Mouse (Mus musculus): ENCODE results near the gene Adh5. TPM values are rescaled to one million over a fixed set of nuclear protein-coding genes. Genes with fewer than 3 reads are reported as not detected.

The Adh5 gene
- polyA plus RNA-seq, 1 experiment from 2014 or later = 247 TPM

DNA sequence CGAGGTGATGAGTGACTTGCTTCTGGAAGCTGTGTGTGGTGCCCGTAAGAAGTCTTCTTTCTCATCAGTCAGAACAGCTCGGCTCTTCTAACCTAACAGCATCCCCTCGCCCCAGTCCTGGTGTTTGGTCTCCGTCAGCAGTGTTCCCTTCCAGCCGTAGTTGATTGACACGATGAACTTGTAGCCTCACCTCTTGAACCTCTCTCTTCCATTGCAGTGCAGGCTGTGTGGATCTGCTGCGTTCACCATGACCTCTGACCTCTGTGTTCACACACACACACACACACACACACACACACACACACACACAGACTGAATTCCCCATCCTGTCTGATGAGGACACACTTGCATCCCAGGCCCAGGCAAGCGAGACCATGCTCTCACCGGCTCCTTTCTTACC lies 9.3 kb downstream of the Adh5 start:
- DNase-seq = no peak
- no peaks in the 10 kb centered on the region for H3K9me3 ChIP-seq (ENCODE audit: low read length)
- peaks cover 63% of the 10 kb centered on the region for H3K36me3 ChIP-seq (replicated peaks; ENCODE audit: insufficient read depth, low read length)
- 75% methylated on average over 10 of the region's 10 CpGs for WGBS (ENCODE audit: insufficient replicate concordance)
- ATAC-seq = peak; percentile 29
- H3K4me2 ChIP-seq (ENCODE audit: low read depth, low read length) = no peak overlapping the region
- no peak overlapping the region for H3K27ac ChIP-seq (ENCODE audit: low read depth)
- no peaks in the 10 kb centered on the region for H3K4me1 ChIP-seq (ENCODE audit: insufficient read depth)
- H3K9ac ChIP-seq (replicated peaks) = no peak overlapping the region
- H3K4me3 ChIP-seq (ENCODE audit: low read depth, low read length) = no peak overlapping the region
- H3K27me3 ChIP-seq (ENCODE audit: insufficient read depth, low read length) = no peaks in the 10 kb centered on the region
- TF ChIP-seq CTCF (IDR thresholded peaks at IDR 0.05; ENCODE audit: low read depth) (no peak), EP300 (IDR thresholded peaks at IDR 0.05; ENCODE audit: low read depth) (no peak)

DNA sequence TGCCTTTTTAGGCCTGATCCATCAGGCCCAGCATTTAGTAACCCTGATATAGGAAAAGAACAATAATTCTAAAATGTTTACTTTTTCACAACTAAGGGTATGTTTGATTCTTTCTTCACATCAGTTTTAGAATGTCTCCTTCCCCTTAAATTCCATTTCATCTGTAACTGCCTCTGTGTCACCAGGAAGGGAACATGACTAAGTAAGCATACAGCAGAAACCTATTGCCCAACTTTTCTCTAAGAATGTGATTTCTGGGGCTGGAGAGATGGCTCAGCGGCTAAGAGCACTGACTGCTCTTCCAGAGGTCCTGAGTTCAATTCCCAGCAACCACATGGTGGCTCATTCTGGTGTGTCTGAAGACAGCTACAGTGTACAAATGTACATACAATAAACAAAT lies 11.3 kb downstream of the Adh5 start:
- H3K4me3 ChIP-seq (ENCODE audit: low read depth, low read length) = no peak overlapping the region
- no peaks in the 10 kb centered on the region for H3K27me3 ChIP-seq (ENCODE audit: insufficient read depth, low read length)
- ATAC-seq = no peak
- no peak overlapping the region for H3K4me2 ChIP-seq (ENCODE audit: low read depth, low read length)
- DNase-seq = no peak
- H3K4me1 ChIP-seq (ENCODE audit: insufficient read depth) = no peaks in the 10 kb centered on the region
- H3K9ac ChIP-seq (replicated peaks) = no peak overlapping the region
- 79% methylated on average over 1 of the region's 1 CpGs for WGBS (ENCODE audit: insufficient replicate concordance)
- H3K27ac ChIP-seq (ENCODE audit: low read depth) = no peak overlapping the region
- H3K36me3 ChIP-seq (replicated peaks; ENCODE audit: insufficient read depth, low read length) = peaks cover 73% of the 10 kb centered on the region
- H3K9me3 ChIP-seq (ENCODE audit: low read length) = no peaks in the 10 kb centered on the region
- no peak for TF ChIP-seq CTCF (IDR thresholded peaks at IDR 0.05; ENCODE audit: low read depth)
- no peak for TF ChIP-seq EP300 (IDR thresholded peaks at IDR 0.05; ENCODE audit: low read depth)

DNA sequence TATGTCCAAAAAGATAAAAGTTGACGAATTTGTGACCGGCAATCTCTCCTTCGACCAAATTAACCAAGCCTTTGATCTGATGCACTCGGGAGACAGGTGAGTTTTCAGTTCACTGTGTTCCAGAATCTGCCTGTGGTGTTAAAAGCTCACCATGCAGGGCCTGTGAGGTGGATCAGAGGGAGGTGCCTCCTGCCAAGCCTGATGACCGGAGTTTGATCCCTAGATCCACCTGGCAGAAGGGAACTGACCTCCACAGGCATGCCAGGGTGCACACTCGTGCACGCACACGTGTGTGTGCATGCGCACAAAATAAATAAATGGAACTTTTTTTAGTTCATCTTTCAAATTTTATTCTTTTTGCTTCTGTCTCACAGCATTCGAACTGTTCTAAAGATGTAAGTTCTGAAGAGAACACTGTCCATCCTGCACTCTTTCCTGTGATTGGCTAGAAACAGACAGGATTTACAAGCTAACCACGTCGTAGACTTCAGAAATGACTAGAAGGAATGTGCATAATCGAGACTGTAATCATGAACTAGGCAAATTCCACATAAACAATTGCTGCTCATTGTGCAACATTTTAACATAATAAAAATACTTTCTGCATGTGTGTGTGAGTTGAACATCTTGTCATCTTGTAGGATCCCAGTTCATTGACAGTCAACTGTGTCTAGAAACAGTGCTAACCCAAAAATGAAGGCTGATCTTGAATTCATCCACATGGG lies 12.0 kb downstream of the Adh5 start:
- 86% methylated on average over 13 of the region's 13 CpGs for WGBS (ENCODE audit: insufficient replicate concordance)
- H3K4me3 ChIP-seq (ENCODE audit: low read depth, low read length) = no peak overlapping the region
- H3K9me3 ChIP-seq (ENCODE audit: low read length) = no peaks in the 10 kb centered on the region
- TF ChIP-seq CTCF (IDR thresholded peaks at IDR 0.05; ENCODE audit: low read depth) = no peak
- no peak for DNase-seq
- H3K36me3 ChIP-seq (replicated peaks; ENCODE audit: insufficient read depth, low read length) = peaks cover 80% of the 10 kb centered on the region
- no peaks in the 10 kb centered on the region for H3K4me1 ChIP-seq (ENCODE audit: insufficient read depth)
- no peak overlapping the region for H3K27ac ChIP-seq (ENCODE audit: low read depth)
- no peak for ATAC-seq
- H3K4me2 ChIP-seq (ENCODE audit: low read depth, low read length) = no peak overlapping the region
- no peak overlapping the region for H3K9ac ChIP-seq (replicated peaks)
- H3K27me3 ChIP-seq (ENCODE audit: insufficient read depth, low read length) = no peaks in the 10 kb centered on the region

DNA sequence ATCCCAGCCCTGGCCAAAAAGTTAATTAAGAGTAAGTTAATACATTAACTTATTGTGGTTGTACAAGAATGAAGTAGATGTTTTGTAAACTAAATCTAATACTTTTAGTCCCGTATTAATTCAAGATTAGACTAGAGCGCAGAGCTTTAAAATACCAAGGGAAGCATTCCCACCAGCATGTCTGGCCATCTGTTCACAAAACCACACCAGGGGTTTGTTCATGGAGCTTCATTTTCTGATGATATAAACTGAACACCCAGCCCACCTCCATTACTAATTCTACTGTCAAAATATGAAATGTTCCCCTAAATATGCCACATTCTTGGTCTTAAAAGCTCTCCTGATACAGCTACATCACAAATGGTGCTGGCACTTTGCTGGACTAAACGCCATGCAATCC lies 15.5 kb downstream of the Adh5 start:
- TF ChIP-seq CTCF (IDR thresholded peaks at IDR 0.05; ENCODE audit: low read depth) = no peak
- no peak for TF ChIP-seq EP300 (IDR thresholded peaks at IDR 0.05; ENCODE audit: low read depth)
- H3K4me3 ChIP-seq (ENCODE audit: low read depth, low read length) = no peak overlapping the region
- no peak for ATAC-seq
- no peak for DNase-seq
- H3K27me3 ChIP-seq (ENCODE audit: insufficient read depth, low read length) = no peaks in the 10 kb centered on the region
- 97% methylated on average over 3 of the region's 3 CpGs for WGBS (ENCODE audit: insufficient replicate concordance)
- H3K36me3 ChIP-seq (replicated peaks; ENCODE audit: insufficient read depth, low read length) = peaks cover 71% of the 10 kb centered on the region
- H3K9me3 ChIP-seq (ENCODE audit: low read length) = no peaks in the 10 kb centered on the region
- no peak overlapping the region for H3K27ac ChIP-seq (ENCODE audit: low read depth)
- no peaks in the 10 kb centered on the region for H3K4me1 ChIP-seq (ENCODE audit: insufficient read depth)
- H3K4me2 ChIP-seq (ENCODE audit: low read depth, low read length) = no peak overlapping the region
- no peak overlapping the region for H3K9ac ChIP-seq (replicated peaks)

DNA sequence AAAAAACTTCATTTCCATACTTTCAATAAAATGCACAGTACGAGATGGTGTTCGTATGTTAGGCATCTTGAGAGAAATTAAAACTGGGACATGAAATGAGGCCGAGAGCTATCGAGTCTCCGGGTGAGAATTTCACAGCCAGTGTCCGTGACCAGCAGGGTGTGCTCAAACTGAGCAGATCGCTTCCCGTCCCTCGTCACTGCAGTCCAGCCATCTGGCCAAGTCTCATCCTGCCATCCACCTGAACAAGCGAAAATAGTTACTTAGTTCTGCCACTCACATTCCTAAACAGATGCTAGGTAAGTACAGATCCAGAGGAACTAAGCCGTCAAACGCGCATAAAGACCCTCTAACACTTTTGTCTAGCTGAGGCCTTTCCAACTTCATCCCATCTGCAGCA lies 17.4 kb downstream of the Adh5 start:
- Histone ChIP-seq H3K4me1 (ENCODE audit: insufficient read depth) (peaks cover 1% of the 10 kb centered on the region; the same call in 1 of the 2 replicates), H3K27me3 (ENCODE audit: insufficient read depth, low read length) (no peaks in the 10 kb centered on the region), H3K27ac (ENCODE audit: low read depth) (no peak overlapping the region), H3K9me3 (ENCODE audit: low read length) (no peaks in the 10 kb centered on the region), H3K9ac (replicated peaks) (no peak overlapping the region), H3K4me3 (ENCODE audit: low read depth, low read length) (no peak overlapping the region), H3K36me3 (replicated peaks; ENCODE audit: insufficient read depth, low read length) (peaks cover 60% of the 10 kb centered on the region), H3K4me2 (ENCODE audit: low read depth, low read length) (no peak overlapping the region)
- no peak for DNase-seq
- WGBS (ENCODE audit: insufficient replicate concordance) = 92% methylated on average over 13 of the region's 13 CpGs
- TF ChIP-seq CTCF (IDR thresholded peaks at IDR 0.05; ENCODE audit: low read depth) (peak; percentile 38), EP300 (IDR thresholded peaks at IDR 0.05; ENCODE audit: low read depth) (no peak)
- ATAC-seq = no peak

DNA sequence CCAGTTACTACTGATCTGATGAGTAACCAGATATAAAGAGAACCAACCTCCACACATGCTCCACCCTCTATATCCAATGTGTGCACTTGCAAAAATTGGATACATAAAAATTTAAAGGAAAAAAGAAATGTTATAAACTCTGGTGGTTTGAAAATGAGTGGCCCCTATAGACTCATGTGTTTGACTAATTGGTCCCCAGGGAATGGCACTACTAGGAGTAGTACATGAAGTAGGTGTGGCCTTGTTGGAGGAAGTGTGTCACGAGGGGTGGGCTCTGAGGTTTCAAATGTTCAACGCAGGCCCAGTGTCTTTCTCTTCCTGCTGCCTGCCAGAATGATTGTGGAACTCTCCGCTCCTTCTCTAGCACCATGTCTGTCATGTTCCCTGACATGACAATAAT lies 18.9 kb downstream of the Adh5 start:
- Histone ChIP-seq H3K9ac (replicated peaks) (no peak overlapping the region), H3K36me3 (replicated peaks; ENCODE audit: insufficient read depth, low read length) (peaks cover 58% of the 10 kb centered on the region), H3K27ac (ENCODE audit: low read depth) (no peak overlapping the region), H3K4me2 (ENCODE audit: low read depth, low read length) (no peak overlapping the region), H3K4me1 (ENCODE audit: insufficient read depth) (peaks cover 4% of the 10 kb centered on the region; the same call in 1 of the 2 replicates), H3K4me3 (ENCODE audit: low read depth, low read length) (no peak overlapping the region), H3K27me3 (ENCODE audit: insufficient read depth, low read length) (no peaks in the 10 kb centered on the region), H3K9me3 (ENCODE audit: low read length) (no peaks in the 10 kb centered on the region)
- no peak for ATAC-seq
- no peak for DNase-seq
- TF ChIP-seq EP300 (IDR thresholded peaks at IDR 0.05; ENCODE audit: low read depth) (no peak), CTCF (IDR thresholded peaks at IDR 0.05; ENCODE audit: low read depth) (no peak)
- 79% methylated on average over 3 of the region's 3 CpGs for whole genome bisulfite sequencing (ENCODE audit: insufficient replicate concordance)

Data from liver, postnatal 0 days (tissue).